Mouse (Mus musculus) lung, embryonic 14.5 days (tissue): Measurements from ENCODE around the gene Olfr115. TPM values are rescaled to one million over a fixed set of nuclear protein-coding genes. Genes with fewer than 3 reads are reported as not detected.

Experiments
- ATAC-seq: fragments of 200-750 bp; cut with Nextera tagmentation; 2 replicates; pipeline ENCODE4 v1.8.0; 2017; ENCODE audit warnings: mild to moderate bottlenecking, moderate TSS enrichment, moderate library complexity; ENCODE audit not compliant: insufficient read depth
- DNase-seq: peaks from one replicate; pipeline ENCODE4 v3.0.0-alpha.2; 2015
- H3K27ac ChIP-seq: fragments of 300-500 bp; sonication (generic); 2 replicates; pipeline ENCODE4 v1.5.1; 2014; ENCODE audit warnings: low read depth, mild to moderate bottlenecking, moderate library complexity
- H3K27me3 ChIP-seq: fragments of 300-500 bp; sonication (generic); 2 replicates; pipeline ENCODE4 v1.6.1; 2014; ENCODE audit warnings: low read length, control low read depth; ENCODE audit not compliant: insufficient read depth
- H3K36me3 ChIP-seq: fragments of 300-500 bp; sonication (generic); 2 replicates; pipeline ENCODE4 v1.6.1; 2014; ENCODE audit warnings: control low read depth; ENCODE audit not compliant: insufficient read depth
- H3K4me1 ChIP-seq: fragments of 300-500 bp; sonication (generic); 2 replicates; pipeline ENCODE4 v1.6.1; 2014; ENCODE audit warnings: antibody characterized with exemption, control low read depth; ENCODE audit not compliant: insufficient read depth
- H3K4me2 ChIP-seq: fragments of 300-500 bp; sonication (generic); 2 replicates; pipeline ENCODE4 v1.6.1; 2014; ENCODE audit warnings: mild to moderate bottlenecking
- H3K4me3 ChIP-seq: fragments of 300-500 bp; sonication (generic); 2 replicates; pipeline ENCODE4 v1.5.1; 2014; ENCODE audit warnings: low read depth, low read length
- H3K9ac ChIP-seq: fragments of 300-500 bp; sonication (generic); 2 replicates; pipeline ENCODE4 v1.6.1; 2014
- H3K9me3 ChIP-seq: fragments of 300-500 bp; sonication (generic); 2 replicates; pipeline ENCODE4 v1.6.1; 2016; ENCODE audit warnings: low read depth, low read length, control low read depth
- CTCF ChIP-seq: IDR thresholded peaks from 2 replicates; pipeline ENCODE4 v1.5.1; 2016; ENCODE audit warnings: antibody characterized with exemption, low read depth
- WGBS: fragments of 180-500 bp; shearing (Covaris S2); extraction: QIAGEN DNeasy Blood & Tissue Kit; methylation state at CpG from one replicate; pipeline ENCODE4 v1.1.7; 2014; 5-methylcytosine and 5-hydroxymethylcytosine counted together
- polyA plus RNA-seq: library from polyadenylated mRNA; unstranded; fragments of >200 nt; fragmentation: Nextera tagmentation; extraction: Ambion mirVana; gene quantifications from 2 replicates; pipeline ENCODE4 v1.2.1, GENCODE M21; 2014

Gene Olfr115
- polyA plus RNA-seq, result not detected in 2 replicates

GRCm38 (mm10) chr17:37627009-37627408 is at the start of gene Olfr115, which contains the start of gene Olfr116:
Gene Olfr115 (minus strand): TSS chr17:37627109.
Gene Olfr116 (minus strand): TSS chr17:37627199.
- no peak for DNase-seq

GRCm38 (mm10) chr17:37666688-37667087 is 39.8 kb upstream of the Olfr115 start, which contains the start of gene Olfr118:
Gene Olfr118 (plus strand): TSS chr17:37666988.
- TF ChIP-seq CTCF, result no peak
- Histone ChIP-seq H3K9ac (no peak within 1 kb of the TSS), H3K4me2 (no peak within 1 kb of the TSS), H3K27me3 (no peaks in the 10 kb centered on the region), H3K4me1 (no peaks in the 10 kb centered on the region), H3K9me3 (no peaks in the 10 kb centered on the region), H3K36me3 (no peaks in the 10 kb centered on the region), H3K4me3 (no peak within 1 kb of the TSS), H3K27ac (no peak within 1 kb of the TSS)
- ATAC-seq (no peak), DNase-seq (no peak)
- 51% methylated on average over 2 of the region's 2 CpGs for WGBS

More at GRCm38 (mm10) chr17:37627009-37627408, at the start of gene Olfr115, which contains the start of gene Olfr116:
- Histone ChIP-seq H3K27me3 (no peaks in the 10 kb centered on the region), H3K27ac (no peak within 1 kb of the TSS), H3K4me2 (no peak within 1 kb of the TSS), H3K36me3 (no peaks in the 10 kb centered on the region), H3K9ac (no peak within 1 kb of the TSS), H3K4me1 (no peaks in the 10 kb centered on the region), H3K9me3 (no peaks in the 10 kb centered on the region), H3K4me3 (no peak within 1 kb of the TSS)
- ATAC-seq, result no peak
- WGBS, result 73% methylated on average over 2 of the region's 2 CpGs
- TF ChIP-seq CTCF, result no peak

- DNase-seq (no peak), ATAC-seq (no peak)
- Histone ChIP-seq H3K27ac (no peak within 1 kb of the TSS), H3K9ac (no peak within 1 kb of the TSS), H3K4me3 (no peak within 1 kb of the TSS), H3K4me1 (no peaks in the 10 kb centered on the region), H3K36me3 (no peaks in the 10 kb centered on the region), H3K27me3 (no peaks in the 10 kb centered on the region), H3K9me3 (no peaks in the 10 kb centered on the region), H3K4me2 (no peak within 1 kb of the TSS)
- TF ChIP-seq CTCF, result no peak
- WGBS, result 60% methylated on average over 1 of the region's 1 CpGs
Measured at GRCm38 (mm10) chr17:37663682-37664081, 36.8 kb upstream of the Olfr115 start, which contains the start of gene Olfr117. Gene Olfr117 (minus strand): TSS chr17:37663782.

GRCm38 (mm10) chr17:37592643-37593042 is 34.3 kb downstream of the Olfr115 start, which contains the start of gene Olfr114:
Gene Olfr114 (minus strand): TSS chr17:37592743.
- TF ChIP-seq CTCF, result no peak
- no peak for ATAC-seq

GRCm38 (mm10) chr17:37577563-37577962 is 49.3 kb downstream of the Olfr115 start, which contains the start of gene Olfr113:
Gene Olfr113 (minus strand): TSS chr17:37577663.
- Histone ChIP-seq H3K4me3 (no peak within 1 kb of the TSS), H3K9ac (no peak within 1 kb of the TSS), H3K4me1 (no peaks in the 10 kb centered on the region), H3K27me3 (no peaks in the 10 kb centered on the region), H3K36me3 (no peaks in the 10 kb centered on the region), H3K4me2 (no peak within 1 kb of the TSS), H3K9me3 (no peaks in the 10 kb centered on the region), H3K27ac (no peak within 1 kb of the TSS)
- no peak for ATAC-seq
- DNase-seq, result no peak
- no peak for TF ChIP-seq CTCF

More at GRCm38 (mm10) chr17:37592643-37593042, 34.3 kb downstream of the Olfr115 start, which contains the start of gene Olfr114:
- Histone ChIP-seq H3K9ac (no peak within 1 kb of the TSS), H3K27ac (no peak within 1 kb of the TSS), H3K36me3 (no peaks in the 10 kb centered on the region), H3K4me1 (no peaks in the 10 kb centered on the region), H3K4me2 (no peak within 1 kb of the TSS), H3K4me3 (no peak within 1 kb of the TSS), H3K9me3 (no peaks in the 10 kb centered on the region), H3K27me3 (no peaks in the 10 kb centered on the region)
- DNase-seq, result no peak

- no peak for DNase-seq
- TF ChIP-seq CTCF, result no peak
- H3K27ac ChIP-seq, result no peak within 1 kb of the TSS
Measured at GRCm38 (mm10) chr17:37569351-37569750, 57.6 kb downstream of the Olfr115 start, which contains the start of gene Olfr112. Gene Olfr112 (minus strand): TSS chr17:37569451.

More at GRCm38 (mm10) chr17:37569351-37569750, 57.6 kb downstream of the Olfr115 start, which contains the start of gene Olfr112:
- ATAC-seq, result no peak
- Histone ChIP-seq H3K36me3 (no peaks in the 10 kb centered on the region), H3K27me3 (no peaks in the 10 kb centered on the region), H3K9ac (no peak within 1 kb of the TSS), H3K4me3 (no peak within 1 kb of the TSS), H3K9me3 (no peaks in the 10 kb centered on the region), H3K4me2 (no peak within 1 kb of the TSS), H3K4me1 (no peaks in the 10 kb centered on the region)

Other genes with a start within 250 kb of the Olfr115 start
- not detected in 2 replicates for gene Olfr105-ps, start 248.1 kb downstream of the Olfr115 start, polyA plus RNA-seq
- gene Olfr106-ps, start 236.7 kb downstream of the Olfr115 start, polyA plus RNA-seq, result not detected in 2 replicates
- not detected in 2 replicates for gene Olfr107, start 227.9 kb downstream of the Olfr115 start, polyA plus RNA-seq
- gene Olfr108, start 181.6 kb downstream of the Olfr115 start, polyA plus RNA-seq, result not detected in 2 replicates
- gene Olfr109, start 168.2 kb downstream of the Olfr115 start, polyA plus RNA-seq, result not detected in 2 replicates
- gene H2-M2, start 143.6 kb downstream of the Olfr115 start, polyA plus RNA-seq, result not detected in 2 replicates
- gene Olfr110, start 134.6 kb downstream of the Olfr115 start, polyA plus RNA-seq, result not detected in 2 replicates
- gene Olfr111, start 119.1 kb downstream of the Olfr115 start, polyA plus RNA-seq, result not detected in 2 replicates
- gene Olfr112, start 57.7 kb downstream of the Olfr115 start, polyA plus RNA-seq, result not detected in 2 replicates
- gene Olfr113, start 49.4 kb downstream of the Olfr115 start, polyA plus RNA-seq, result not detected in 2 replicates
- gene Olfr114, start 34.4 kb downstream of the Olfr115 start, polyA plus RNA-seq, result not detected in 2 replicates
- not detected in 2 replicates for gene Olfr116, start 90 bp upstream of the Olfr115 start, polyA plus RNA-seq
- not detected in 2 replicates for gene Olfr117, start 36.7 kb upstream of the Olfr115 start, polyA plus RNA-seq
- gene Olfr118, start 39.9 kb upstream of the Olfr115 start, polyA plus RNA-seq, result not detected in 2 replicates
- gene Olfr119, start 69.5 kb upstream of the Olfr115 start, polyA plus RNA-seq, result not detected in 2 replicates
- gene Olfr120, start 94.7 kb upstream of the Olfr115 start, polyA plus RNA-seq, result not detected in 2 replicates
- not detected in 2 replicates for gene Olfr121, start 121.7 kb upstream of the Olfr115 start, polyA plus RNA-seq
- gene Olfr122, start 141.5 kb upstream of the Olfr115 start, polyA plus RNA-seq, result not detected in 2 replicates
- gene Olfr123, start 166.4 kb upstream of the Olfr115 start, polyA plus RNA-seq, result not detected in 2 replicates
- not detected in 2 replicates for gene Olfr124, start 172.8 kb upstream of the Olfr115 start, polyA plus RNA-seq
- gene Olfr125, start 205.8 kb upstream of the Olfr115 start, polyA plus RNA-seq, result not detected in 2 replicates
- gene Olfr126, start 220.4 kb upstream of the Olfr115 start, polyA plus RNA-seq, result not detected in 2 replicates